Mouse (Mus musculus): ENCODE measurements around the gene Nudcd2. TPM values are rescaled to one million over a fixed set of nuclear protein-coding genes. Genes with fewer than 3 reads are reported as not detected.
A peak's percentile ranks its signal among the peaks of the same experiment; 100 is the strongest.

The Nudcd2 gene
- total and polyA plus RNA-seq, 3 experiments: 89.8 to 221 (median 119) TPM

DNA sequence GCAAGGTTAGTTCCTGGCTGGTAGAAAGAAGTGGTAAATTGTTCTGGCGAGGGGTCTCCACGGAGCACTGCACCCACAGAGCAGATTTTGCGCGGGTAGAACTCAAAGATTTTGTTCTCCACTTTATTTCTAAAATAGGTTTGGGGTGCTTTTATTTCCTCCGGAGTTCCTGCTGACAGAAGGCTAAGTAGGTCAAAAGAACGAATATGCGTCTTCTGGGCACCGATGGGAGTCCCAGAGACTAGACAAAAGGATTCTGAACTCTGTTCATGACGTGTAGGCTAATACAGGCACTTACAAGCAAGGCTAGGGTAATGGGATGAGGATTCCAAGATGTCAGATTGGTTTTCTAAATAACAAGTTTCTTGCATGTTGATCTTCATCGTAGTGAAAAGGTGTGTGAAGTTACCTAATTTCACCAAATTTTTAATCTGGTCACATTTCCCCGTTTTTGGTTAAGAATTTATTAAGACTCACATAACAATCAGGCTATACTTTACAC, 835 bp downstream of the Nudcd2 start:
- H3K9ac ChIP-seq (ENCODE audit: insufficient read depth, low read depth): peak overlapping the region; percentile 97
- peak overlapping the region; percentile 48 for H3K4me2 ChIP-seq (ENCODE audit: insufficient read depth, low read depth, poor library complexity, severe bottlenecking)
- TF ChIP-seq ETS1 (conservative IDR thresholded peaks at IDR 0.05; ENCODE audit: low read depth, low read length): no peak
- no peak for TF ChIP-seq E2F4 (IDR thresholded peaks at IDR 0.05; ENCODE audit: insufficient replicate concordance, low read depth, low read length)
- no peak for TF ChIP-seq ZKSCAN1 (IDR thresholded peaks at IDR 0.05; ENCODE audit: borderline replicate concordance, low read depth, low read length)
- TF ChIP-seq MAZ (IDR thresholded peaks at IDR 0.05; ENCODE audit: low read depth, low read length): no peak
- no peak for TF ChIP-seq JUN (IDR thresholded peaks at IDR 0.05; ENCODE audit: insufficient read depth, low read depth, low read length)
- TF ChIP-seq SIN3A (IDR thresholded peaks at IDR 0.05; ENCODE audit: low read length): no peak
- no peak for TF ChIP-seq MEF2A (IDR thresholded peaks at IDR 0.05; ENCODE audit: borderline replicate concordance, low read depth, low read length)
- no peak for TF ChIP-seq TCF12 (IDR thresholded peaks at IDR 0.05; ENCODE audit: low read depth, low read length)
- no peak for TF ChIP-seq USF2 (conservative IDR thresholded peaks at IDR 0.05; ENCODE audit: low read depth, low read length)
- no peak for TF ChIP-seq CTCF (conservative IDR thresholded peaks at IDR 0.05 in 1 of 2, IDR thresholded peaks at IDR 0.05 in 1 of 2; ENCODE audit: low read depth in 2 of 2, low read length in 2 of 2)
- peak overlapping the region; percentile 86 to 99 (median 96) for H3K4me3 ChIP-seq (replicated peaks in 1 of 3; ENCODE audit: low read depth in 2 of 3, low read length in 2 of 3, poor library complexity in 1 of 3)
- H3K27me3 ChIP-seq (replicated peaks): no peaks in the 10 kb centered on the region
- no peak for DNase-seq (ENCODE audit: extremely low read depth)
- no peaks in the 10 kb centered on the region for H3K9me3 ChIP-seq (replicated peaks; ENCODE audit: low read length)
- in situ Hi-C loops (cut with MboI; ENCODE audit: low pct_ligation_motif_present, low pct_unique_long_range_greater_than_20kb, low sequenced_read_pairs) (no loop called here), dilution Hi-C loops (cut with MboI; ENCODE audit: extremely low pct_ligation_motif_present, extremely low pct_unique_long_range_greater_than_20kb, low sequenced_read_pairs) (no loop called here)
- peak overlapping the region; percentile 49 for H3K27ac ChIP-seq (ENCODE audit: insufficient read depth, low read depth)
- H3K36me3 ChIP-seq (replicated peaks in 1 of 2; ENCODE audit: control insufficient read depth in 1 of 2, insufficient read depth in 1 of 2, low read length in 1 of 2): peaks cover 20 to 44% of the 10 kb centered on the region in 2 experiments
- peaks cover 0 to 18% of the 10 kb centered on the region in 2 experiments; a peak in 2 of 4 replicates for H3K4me1 ChIP-seq (ENCODE audit: control insufficient read depth in 1 of 2, insufficient read depth in 2 of 2)
- peaks cover 55% of the 10 kb centered on the region for H3K79me2 ChIP-seq (replicated peaks; ENCODE audit: control insufficient read depth, extremely low read depth, insufficient read depth, poor library complexity, severe bottlenecking)

GRCm38 (mm10) chr11:40737369-40737768, 3.9 kb downstream of the Nudcd2 start:
- no peak for DNase-seq (ENCODE audit: extremely low read depth)
- Histone ChIP-seq H3K4me1 (ENCODE audit: control insufficient read depth in 1 of 2, insufficient read depth in 2 of 2) (peaks cover 3 to 12% of the 10 kb centered on the region in 2 experiments; a peak in 2 of 4 replicates), H3K4me2 (ENCODE audit: insufficient read depth, low read depth, poor library complexity, severe bottlenecking) (no peak overlapping the region), H3K27me3 (replicated peaks) (no peaks in the 10 kb centered on the region), H3K36me3 (replicated peaks in 1 of 2; ENCODE audit: control insufficient read depth in 1 of 2, insufficient read depth in 1 of 2, low read length in 1 of 2) (peaks cover 35 to 63% of the 10 kb centered on the region in 2 experiments), H3K9me3 (replicated peaks; ENCODE audit: low read length) (no peaks in the 10 kb centered on the region), H3K27ac (ENCODE audit: insufficient read depth, low read depth) (no peak overlapping the region), H3K9ac (ENCODE audit: insufficient read depth, low read depth) (no peak overlapping the region), H3K79me2 (replicated peaks; ENCODE audit: control insufficient read depth, extremely low read depth, insufficient read depth, poor library complexity, severe bottlenecking) (peaks cover 32% of the 10 kb centered on the region), H3K4me3 (replicated peaks in 1 of 3; ENCODE audit: low read depth in 2 of 3, low read length in 2 of 3, poor library complexity in 1 of 3) (no peak overlapping the region)
- dilution Hi-C loops (cut with MboI; ENCODE audit: extremely low pct_ligation_motif_present, extremely low pct_unique_long_range_greater_than_20kb, low sequenced_read_pairs) (no loop called here), in situ Hi-C loops (cut with MboI; ENCODE audit: low pct_ligation_motif_present, low pct_unique_long_range_greater_than_20kb, low sequenced_read_pairs) (no loop called here)
- TF ChIP-seq ZMIZ1 (IDR thresholded peaks at IDR 0.05; ENCODE audit: low read depth, low read length) (no peak), ZC3H11A (IDR thresholded peaks at IDR 0.05; ENCODE audit: low read depth, low read length) (no peak), MAFK (IDR thresholded peaks at IDR 0.05; ENCODE audit: insufficient replicate concordance, low read length) (no peak), MYC (IDR thresholded peaks at IDR 0.05; ENCODE audit: low read depth, low read length) (no peak), POLR2A (IDR thresholded peaks at IDR 0.05; ENCODE audit: low read depth, low read length) (no peak), NRF1 (IDR thresholded peaks at IDR 0.05; ENCODE audit: low read depth, low read length) (no peak), BHLHE40 (IDR thresholded peaks at IDR 0.05; ENCODE audit: low read depth, low read length) (no peak), TCF12 (IDR thresholded peaks at IDR 0.05; ENCODE audit: low read depth, low read length) (no peak)
